Mouse (Mus musculus) heart, postnatal 25 days (tissue): ENCODE data around the gene Dctpp1. TPM values are rescaled to one million over a fixed set of nuclear protein-coding genes. Genes with fewer than 3 reads are reported as not detected.

Experiments used
- DNase-seq: peaks from one replicate; pipeline ENCODE4 v3.0.0; 2022; ENCODE audit warnings: low spot score
- intact Hi-C: fragments of 180-260 bp; cut with DNase I; formaldehyde crosslinking; loops from one replicate; pipeline ENCODE4 v1.15.1; 2025
- total RNA-seq, 2 experiments: library from RNA; stranded (reverse); gene quantifications; 2 replicates each; pipeline ENCODE4 v1.2.3; 2021

The Dctpp1 gene
- total RNA-seq, 2 experiments from 2014 or later, result 46.7 to 47.5 TPM

- intact Hi-C loops, result loop anchor here (2.0 kb wide), 1 partner anchor 17 kb away; no protein-coding TSS in a partner anchor
- no peak for DNase-seq
These were observed 46.6 kb downstream of the Dctpp1 start for GRCm38 (mm10) chr7:127213930-127214329.

- intact Hi-C loops, result no loop called here
- DNase-seq, result no peak
These were observed 47.0 kb downstream of the Dctpp1 start for GRCm38 (mm10) chr7:127213485-127213884.

- intact Hi-C loops, result no loop called here
- no peak for DNase-seq
These were observed 47.9 kb downstream of the Dctpp1 start for GRCm38 (mm10) chr7:127212432-127213250.

- DNase-seq, result no peak
- intact Hi-C loops, result no loop called here
These were observed 49.3 kb downstream of the Dctpp1 start for GRCm38 (mm10) chr7:127211014-127211745.

- intact Hi-C loops, result no loop called here
These were observed 50.2 kb downstream of the Dctpp1 start for GRCm38 (mm10) chr7:127210266-127210665.

GRCm38 (mm10) chr7:127209851-127210250 is 50.7 kb downstream of the Dctpp1 start:
- no peak for DNase-seq
- intact Hi-C loops, result no loop called here

More at GRCm38 (mm10) chr7:127210266-127210665, 50.2 kb downstream of the Dctpp1 start:
- DNase-seq, result no peak

- intact Hi-C loops, result no loop called here
These were observed 51.7 kb downstream of the Dctpp1 start, which contains the start of gene Mylpf for GRCm38 (mm10) chr7:127208553-127209438. Mylpf (plus strand) TSS chr7:127208890.

GRCm38 (mm10) chr7:127208295-127208552 is 52.3 kb downstream of the Dctpp1 start, which contains the start of gene Tbc1d10b:
Tbc1d10b (minus strand) TSS chr7:127208468.
- intact Hi-C loops, result no loop called here
- DNase-seq, result no peak

More at GRCm38 (mm10) chr7:127208553-127209438, 51.7 kb downstream of the Dctpp1 start, which contains the start of gene Mylpf:
- DNase-seq, result peak; percentile 94

GRCm38 (mm10) chr7:127207374-127208294 is 52.9 kb downstream of the Dctpp1 start:
- intact Hi-C loops, result no loop called here
- DNase-seq, result no peak

Other genes with a start within 250 kb of the Dctpp1 start
- gene Mvp, start 246.1 kb downstream of the Dctpp1 start, total RNA-seq, result 10 to 100 TPM; 44.9 to 47.3 TPM
- 1 to 10 TPM in 1 of 2 experiments, not detected in 1; 1.7 TPM for gene Pagr1b, start 244.2 kb downstream of the Dctpp1 start, total RNA-seq
- gene Pagr1a, start 243.4 kb downstream of the Dctpp1 start, total RNA-seq, result 10 to 100 TPM; 12.5 to 12.9 TPM
- 10 to 100 TPM; 21.5 to 22.6 TPM for gene Gm42742, start 239.6 kb downstream of the Dctpp1 start, total RNA-seq
- 1 to 10 TPM in 1 of 2 experiments, under 1 TPM in 1; 0.60 to 1.2 TPM for gene Prrt2, start 239.5 kb downstream of the Dctpp1 start, total RNA-seq
- gene Maz, start 233.7 kb downstream of the Dctpp1 start, total RNA-seq, result 10 to 100 TPM; 66.7 to 69.1 TPM
- gene Kif22, start 218.2 kb downstream of the Dctpp1 start, total RNA-seq, result 1 to 10 TPM; 1.7 to 2.3 TPM
- gene Zg16, start 173.4 kb downstream of the Dctpp1 start, total RNA-seq, result not detected
- 1 to 10 TPM; 1.4 to 1.7 TPM for gene AI467606, start 169.3 kb downstream of the Dctpp1 start, total RNA-seq
- gene Qprt, start 138.5 kb downstream of the Dctpp1 start, total RNA-seq, result not detected
- gene Spn, start 122.9 kb downstream of the Dctpp1 start, total RNA-seq, result under 1 TPM; 0.36 to 0.56 TPM
- 10 to 100 TPM; 35.6 to 38.1 TPM for gene Cd2bp2, start 64.7 kb downstream of the Dctpp1 start, total RNA-seq
- gene Tbc1d10b, start 52.2 kb downstream of the Dctpp1 start, total RNA-seq, result 10 to 100 TPM; 28.8 to 29.1 TPM
- gene Mylpf, start 51.8 kb downstream of the Dctpp1 start, total RNA-seq, result 1 to 10 TPM in 1 of 2 experiments, under 1 TPM in 1; 0.99 to 2.9 TPM
- gene Zfp553, start 27.6 kb downstream of the Dctpp1 start, total RNA-seq, result 1 to 10 TPM; 6.0 to 7.1 TPM
- 1 to 10 TPM; 3.2 to 6.7 TPM for gene Sept1, start 27.6 kb downstream of the Dctpp1 start, total RNA-seq
- gene Zfp771, start 16.4 kb downstream of the Dctpp1 start, total RNA-seq, result 10 to 100 TPM; 17.1 to 20.9 TPM
- gene Sephs2, start 13.3 kb upstream of the Dctpp1 start, total RNA-seq, result 10 to 100 TPM; 27.8 to 30.0 TPM
- gene Itgal, start 35.6 kb upstream of the Dctpp1 start, total RNA-seq, result 1 to 10 TPM; 1.2 to 2.0 TPM
- 10 to 100 TPM; 35.4 to 41.3 TPM for gene Zfp768, start 84.9 kb upstream of the Dctpp1 start, total RNA-seq
- 1 to 10 TPM; 3.4 to 4.7 TPM for gene Zfp747, start 115.3 kb upstream of the Dctpp1 start, total RNA-seq
- gene 9130019O22Rik, start 126.5 kb upstream of the Dctpp1 start, total RNA-seq, result 1 to 10 TPM; 2.2 to 2.3 TPM
- 1 to 10 TPM; 4.4 to 5.3 TPM for gene E430018J23Rik, start 132.9 kb upstream of the Dctpp1 start, total RNA-seq
- 1 to 10 TPM; 2.7 to 2.8 TPM for gene Zfp764, start 146.1 kb upstream of the Dctpp1 start, total RNA-seq
- gene Zfp688, start 161.4 kb upstream of the Dctpp1 start, total RNA-seq, result 1 to 10 TPM; 2.8 TPM
- gene Zfp689, start 188.4 kb upstream of the Dctpp1 start, total RNA-seq, result 1 to 10 TPM; 1.7 to 1.9 TPM
- gene Prr14, start 198.9 kb upstream of the Dctpp1 start, total RNA-seq, result 10 to 100 TPM; 26.0 to 26.3 TPM
- gene Fbrs, start 218.5 kb upstream of the Dctpp1 start, total RNA-seq, result 10 to 100 TPM; 32.9 to 34.0 TPM